Comparison of ENCODE assay signal across 21 mouse cellular contexts in the genomic region with DNA sequence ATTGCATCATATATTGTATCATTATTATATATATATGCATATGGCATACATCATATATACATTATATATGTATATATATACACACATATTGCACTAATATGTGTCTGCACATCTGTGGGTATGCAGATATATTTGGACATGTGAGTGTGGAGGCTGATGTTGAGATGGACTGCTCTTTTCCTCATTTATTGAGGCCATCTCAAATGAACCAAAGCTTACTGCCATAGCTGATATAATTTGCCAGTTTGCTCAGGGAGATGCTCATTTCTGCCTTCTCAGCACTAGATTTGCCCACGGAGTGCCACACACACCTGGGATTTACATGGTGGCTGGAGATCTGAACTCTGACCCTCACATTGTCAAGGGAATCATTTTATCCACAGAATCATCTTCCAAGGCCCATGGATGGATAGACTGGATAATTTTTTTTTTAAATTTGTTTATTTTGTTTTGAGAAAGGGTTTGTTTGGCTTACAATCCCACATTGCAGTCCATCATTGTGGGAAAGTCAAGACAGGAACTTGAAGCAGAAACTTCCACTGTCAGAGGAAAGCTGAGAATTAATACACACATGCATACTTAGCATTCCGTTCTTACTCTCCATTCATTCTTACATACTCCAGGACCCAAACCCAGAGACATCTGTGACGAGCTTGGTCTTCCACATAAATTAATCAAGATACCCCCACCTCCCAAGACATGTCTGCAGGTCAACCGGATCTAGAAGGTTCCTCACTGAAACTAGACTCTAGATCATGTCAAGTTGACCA.
"Had no signal": no experiment of that assay in that cellular context is flagged by ENCODE, and none has a peak within 500 bp of the region (broad histone marks: within the 10 kb centered on the region; RNA-seq: fewer than 3 reads in every experiment).

No protein-coding gene starts in this region.

- ATAC-seq: liver, postnatal 0 days; lung, postnatal 0 days; midbrain, embryonic 13.5 days; midbrain, embryonic 16.5 days had no signal

- H3K4me3 ChIP-seq: liver, embryonic 15.5 days; lung, embryonic 15.5 days; megakaryocyte, embryonic 14.5 days; midbrain, embryonic 10.5 days; midbrain, embryonic 13.5 days; myocyte; neural tube, embryonic 13.5 days; neural tube, embryonic 15.5 days; stomach, embryonic 15.5 days had no signal

- H3K36me3 ChIP-seq: liver, embryonic 15.5 days; lung, embryonic 15.5 days; midbrain, embryonic 10.5 days; midbrain, embryonic 13.5 days; neural tube, embryonic 13.5 days; neural tube, embryonic 15.5 days; stomach, embryonic 15.5 days had no signal

- H3K9ac ChIP-seq: liver, embryonic 15.5 days; liver, postnatal 0 days; lung, embryonic 15.5 days; midbrain, embryonic 13.5 days; neural tube, embryonic 13.5 days; neural tube, embryonic 15.5 days; stomach, embryonic 15.5 days had no signal

- H3K4me2 ChIP-seq: liver, embryonic 15.5 days; lung, embryonic 15.5 days; midbrain, embryonic 13.5 days; neural tube, embryonic 13.5 days; neural tube, embryonic 15.5 days; stomach, embryonic 15.5 days had no signal

- H3K9me3 ChIP-seq: liver, embryonic 15.5 days; lung, embryonic 15.5 days; megakaryocyte, embryonic 14.5 days; midbrain, embryonic 10.5 days; midbrain, embryonic 13.5 days; neural tube, embryonic 13.5 days; neural tube, embryonic 15.5 days; stomach, embryonic 15.5 days had no signal

- H3K27ac ChIP-seq: liver, embryonic 15.5 days; lung, embryonic 15.5 days; macrophage; midbrain, embryonic 10.5 days; midbrain, embryonic 13.5 days; neural tube, embryonic 13.5 days; neural tube, embryonic 15.5 days; stomach, embryonic 15.5 days; stomach, postnatal 0 days had no signal

- DNase-seq: liver, postnatal 0 days; lung, adult 2 months; lung, postnatal 14 days; lung, postnatal 36 days; retina, postnatal 1 day; right cerebral cortex, adult 18-20 months; thymus, postnatal 14 days; thymus, postnatal 36 days had no signal

- H3K27me3 ChIP-seq: liver, embryonic 15.5 days; lung, embryonic 15.5 days; midbrain, embryonic 13.5 days; neural tube, embryonic 13.5 days; neural tube, embryonic 15.5 days; stomach, embryonic 15.5 days had no signal

- H3K4me1 ChIP-seq: liver, embryonic 15.5 days; lung, embryonic 15.5 days; midbrain, embryonic 10.5 days; midbrain, embryonic 13.5 days; neural tube, embryonic 13.5 days; neural tube, embryonic 15.5 days; stomach, embryonic 15.5 days had no signal
